Mouse (Mus musculus): Measurements from ENCODE around the gene Flad1. TPM values are rescaled to one million over a fixed set of nuclear protein-coding genes. Genes with fewer than 3 reads are reported as not detected.

The Flad1 gene
- polyA plus RNA-seq, 1 experiment from 2014 or later, result 30.3 TPM

GRCm38 (mm10) chr3:89410864-89411263, 806 bp downstream of the Flad1 start:
- Histone ChIP-seq H3K4me2 (replicated peaks) (peak overlapping the region; percentile 75), H3K9ac (peak overlapping the region; percentile 55), H3K4me1 (peaks cover 6% of the 10 kb centered on the region), H3K4me3 (peak overlapping the region; percentile 56), H3K36me3 (peaks cover 32% of the 10 kb centered on the region), H3K27me3 (no peaks in the 10 kb centered on the region), H3K27ac (no peak overlapping the region), H3K9me3 (no peaks in the 10 kb centered on the region)
- ATAC-seq (ENCODE audit: insufficient number of reproducible peaks, insufficient read depth, low FRiP score, low TSS enrichment), result no peak
- WGBS, result 80% methylated on average over 10 of the region's 10 CpGs

- Histone ChIP-seq H3K9ac (no peak overlapping the region), H3K27me3 (no peaks in the 10 kb centered on the region), H3K9me3 (no peaks in the 10 kb centered on the region), H3K4me3 (no peak overlapping the region), H3K4me1 (peaks cover 6% of the 10 kb centered on the region), H3K36me3 (peaks cover 20% of the 10 kb centered on the region), H3K27ac (no peak overlapping the region), H3K4me2 (replicated peaks) (no peak overlapping the region)
- WGBS, result 95% methylated on average over 3 of the region's 3 CpGs
- ATAC-seq (ENCODE audit: insufficient number of reproducible peaks, insufficient read depth, low FRiP score, low TSS enrichment), result no peak
These were observed 2.0 kb downstream of the Flad1 start for GRCm38 (mm10) chr3:89409701-89410100.

GRCm38 (mm10) chr3:89408448-89408847, 3.2 kb downstream of the Flad1 start:
- H3K4me1 ChIP-seq, result peaks cover 6% of the 10 kb centered on the region
- H3K9me3 ChIP-seq, result no peaks in the 10 kb centered on the region
- no peak for ATAC-seq (ENCODE audit: insufficient number of reproducible peaks, insufficient read depth, low FRiP score, low TSS enrichment)
- H3K36me3 ChIP-seq, result peaks cover 12% of the 10 kb centered on the region
- no peak overlapping the region for H3K4me3 ChIP-seq
- no peaks in the 10 kb centered on the region for H3K27me3 ChIP-seq
- 65% methylated on average over 16 of the region's 16 CpGs for WGBS
- no peak overlapping the region for H3K27ac ChIP-seq
- no peak overlapping the region for H3K4me2 ChIP-seq (replicated peaks)
- H3K9ac ChIP-seq, result no peak overlapping the region

GRCm38 (mm10) chr3:89406887-89407286, 4.8 kb downstream of the Flad1 start:
- no peak for ATAC-seq (ENCODE audit: insufficient number of reproducible peaks, insufficient read depth, low FRiP score, low TSS enrichment)
- 93% methylated on average over 6 of the region's 6 CpGs for WGBS
- Histone ChIP-seq H3K27ac (no peak overlapping the region), H3K27me3 (no peaks in the 10 kb centered on the region), H3K4me1 (peaks cover 6% of the 10 kb centered on the region), H3K4me3 (no peak overlapping the region), H3K4me2 (replicated peaks) (no peak overlapping the region), H3K9me3 (no peaks in the 10 kb centered on the region), H3K9ac (no peak overlapping the region), H3K36me3 (peaks cover 22% of the 10 kb centered on the region)

- 79% methylated on average over 5 of the region's 5 CpGs for WGBS
These were observed 9.0 kb downstream of the Flad1 start, which contains the start of gene Lenep for GRCm38 (mm10) chr3:89402693-89403092. Gene Lenep, minus strand, starts transcription at chr3:89402793.

GRCm38 (mm10) chr3:89401329-89401728, 10.3 kb downstream of the Flad1 start:
- Histone ChIP-seq H3K4me1 (no peaks in the 10 kb centered on the region), H3K27ac (no peak overlapping the region), H3K9ac (no peak overlapping the region), H3K27me3 (no peaks in the 10 kb centered on the region), H3K36me3 (peaks cover 15% of the 10 kb centered on the region), H3K4me2 (replicated peaks) (no peak overlapping the region), H3K9me3 (no peaks in the 10 kb centered on the region), H3K4me3 (no peak overlapping the region)
- 86% methylated on average over 7 of the region's 7 CpGs for WGBS
- no peak for ATAC-seq (ENCODE audit: insufficient number of reproducible peaks, insufficient read depth, low FRiP score, low TSS enrichment)

More at GRCm38 (mm10) chr3:89402693-89403092, 9.0 kb downstream of the Flad1 start, which contains the start of gene Lenep:
- H3K27ac ChIP-seq, result no peak within 1 kb of the TSS
- no peak within 1 kb of the TSS for H3K9ac ChIP-seq
- H3K4me1 ChIP-seq, result no peaks in the 10 kb centered on the region
- ATAC-seq (ENCODE audit: insufficient number of reproducible peaks, insufficient read depth, low FRiP score, low TSS enrichment), result no peak
- no peak within 1 kb of the TSS for H3K4me3 ChIP-seq
- H3K9me3 ChIP-seq, result no peaks in the 10 kb centered on the region
- H3K27me3 ChIP-seq, result no peaks in the 10 kb centered on the region
- peaks cover 22% of the 10 kb centered on the region for H3K36me3 ChIP-seq
- no peak within 1 kb of the TSS for H3K4me2 ChIP-seq (replicated peaks)

GRCm38 (mm10) chr3:89396654-89397005, 15.0 kb downstream of the Flad1 start:
- H3K4me1 ChIP-seq, result peaks cover 29% of the 10 kb centered on the region
- ATAC-seq (ENCODE audit: insufficient number of reproducible peaks, insufficient read depth, low FRiP score, low TSS enrichment), result no peak
- peak overlapping the region; percentile 97 for H3K4me2 ChIP-seq (replicated peaks)
- H3K27me3 ChIP-seq, result peaks cover 15% of the 10 kb centered on the region
- no peak overlapping the region for H3K27ac ChIP-seq
- H3K36me3 ChIP-seq, result no peaks in the 10 kb centered on the region; the same call in 1 of the 2 replicates
- WGBS, result 2% methylated on average over 4 of the region's 4 CpGs
- no peaks in the 10 kb centered on the region for H3K9me3 ChIP-seq
- H3K4me3 ChIP-seq, result peak overlapping the region; percentile 50
- H3K9ac ChIP-seq, result peak overlapping the region; percentile 55; the same call in 1 of the 2 replicates

- peak overlapping the region; percentile 68; the same call in 1 of the 2 replicates for H3K27ac ChIP-seq
- H3K36me3 ChIP-seq, result no peaks in the 10 kb centered on the region; the same call in 1 of the 2 replicates
- no peak for ATAC-seq (ENCODE audit: insufficient number of reproducible peaks, insufficient read depth, low FRiP score, low TSS enrichment)
- peaks cover 21% of the 10 kb centered on the region for H3K27me3 ChIP-seq
- H3K4me2 ChIP-seq (replicated peaks), result peak overlapping the region; percentile 97
- H3K4me1 ChIP-seq, result peaks cover 35% of the 10 kb centered on the region
- H3K9ac ChIP-seq, result peak overlapping the region; percentile 55
- peak overlapping the region; percentile 50 for H3K4me3 ChIP-seq
- under 1% methylated on average over 44 of the region's 44 CpGs for WGBS
- H3K9me3 ChIP-seq, result no peaks in the 10 kb centered on the region
These were observed 15.6 kb downstream of the Flad1 start for GRCm38 (mm10) chr3:89395806-89396653.

- peaks cover 26% of the 10 kb centered on the region for H3K27me3 ChIP-seq
- H3K9me3 ChIP-seq, result no peaks in the 10 kb centered on the region
- H3K4me1 ChIP-seq, result peaks cover 42% of the 10 kb centered on the region
- 3% methylated on average over 10 of the region's 10 CpGs for WGBS
- peak overlapping the region; percentile 58; the same call in 1 of the 2 replicates for H3K9ac ChIP-seq
- peak overlapping the region; percentile 68 for H3K27ac ChIP-seq
- ATAC-seq (ENCODE audit: insufficient number of reproducible peaks, insufficient read depth, low FRiP score, low TSS enrichment), result no peak
- peak overlapping the region; percentile 50 for H3K4me3 ChIP-seq
- H3K4me2 ChIP-seq (replicated peaks), result peak overlapping the region; percentile 97
- H3K36me3 ChIP-seq, result no peaks in the 10 kb centered on the region; the same call in 1 of the 2 replicates
These were observed 16.3 kb downstream of the Flad1 start for GRCm38 (mm10) chr3:89395419-89395805.

GRCm38 (mm10) chr3:89394894-89395256, 16.8 kb downstream of the Flad1 start:
- Histone ChIP-seq H3K27me3 (peaks cover 26% of the 10 kb centered on the region), H3K9me3 (no peaks in the 10 kb centered on the region), H3K4me1 (peaks cover 46% of the 10 kb centered on the region), H3K9ac (peak overlapping the region; percentile 58), H3K4me2 (replicated peaks) (peak overlapping the region; percentile 97), H3K27ac (peak overlapping the region; percentile 68), H3K36me3 (no peaks in the 10 kb centered on the region; the same call in 1 of the 2 replicates), H3K4me3 (peak overlapping the region; percentile 50)
- under 1% methylated on average over 12 of the region's 12 CpGs for WGBS
- no peak for ATAC-seq (ENCODE audit: insufficient number of reproducible peaks, insufficient read depth, low FRiP score, low TSS enrichment)

GRCm38 (mm10) chr3:89394006-89394893, 17.4 kb downstream of the Flad1 start, which contains the start of gene Zbtb7b:
Gene Zbtb7b, minus strand, starts transcription at chr3:89394776.
- H3K4me1 ChIP-seq, result peaks cover 46% of the 10 kb centered on the region
- H3K9ac ChIP-seq, result peak within 1 kb of the TSS; percentile 58
- peak; percentile 5; the same call in 1 of the 2 replicates for ATAC-seq (ENCODE audit: insufficient number of reproducible peaks, insufficient read depth, low FRiP score, low TSS enrichment)
- H3K36me3 ChIP-seq, result no peaks in the 10 kb centered on the region
- peaks cover 26% of the 10 kb centered on the region for H3K27me3 ChIP-seq
- WGBS, result under 1% methylated on average over 39 of the region's 42 CpGs
- H3K4me3 ChIP-seq, result peak within 1 kb of the TSS; percentile 50
- H3K9me3 ChIP-seq, result no peaks in the 10 kb centered on the region
- H3K4me2 ChIP-seq (replicated peaks), result peak within 1 kb of the TSS; percentile 97
- H3K27ac ChIP-seq, result peak within 1 kb of the TSS; percentile 68
